Mouse (Mus musculus) embryonic facial prominence, embryonic 10.5 days (tissue): ENCODE data around the gene Gpc6. TPM values are rescaled to one million over a fixed set of nuclear protein-coding genes. Genes with fewer than 3 reads are reported as not detected.

Experiments
- DNase-seq: peaks from one replicate; pipeline ENCODE4 v3.0.0-alpha.2; 2017; ENCODE audit warnings: low spot score
- H3K27ac ChIP-seq: fragments of 300-500 bp; sonication (generic); replicated peaks from 2 replicates; pipeline ENCODE4 v1.5.1; 2016; ENCODE audit warnings: mild to moderate bottlenecking
- H3K27me3 ChIP-seq: fragments of 300-500 bp; sonication (generic); replicated peaks from 2 replicates; pipeline ENCODE4 v1.6.1; 2016; ENCODE audit warnings: low read depth, mild to moderate bottlenecking; ENCODE audit not compliant: poor library complexity, severe bottlenecking
- H3K36me3 ChIP-seq: fragments of 300-500 bp; sonication (generic); replicated peaks from 2 replicates; pipeline ENCODE4 v1.6.1; 2016; ENCODE audit warnings: mild to moderate bottlenecking, moderate library complexity
- H3K4me1 ChIP-seq: fragments of 300-500 bp; sonication (generic); 2 replicates; pipeline ENCODE4 v1.6.1; 2016
- H3K4me3 ChIP-seq: fragments of 300-500 bp; sonication (generic); 2 replicates; pipeline ENCODE4 v1.5.1; 2016; ENCODE audit warnings: mild to moderate bottlenecking, moderate library complexity
- H3K9me3 ChIP-seq: fragments of 300-500 bp; sonication (generic); 2 replicates; pipeline ENCODE4 v1.6.1; 2016; ENCODE audit warnings: mild to moderate bottlenecking
- WGBS: fragments of 180-500 bp; shearing (Covaris S2); methylation state at CpG from one replicate; pipeline ENCODE4 v1.1.7; 2016; 5-methylcytosine and 5-hydroxymethylcytosine counted together
- microRNA-seq: library from miRNA; unstranded; fragments of <30 nt; microRNA quantifications from one replicate; pipeline ENCODE4, GENCODE M21; 2017
- polyA plus RNA-seq: library from polyadenylated mRNA; unstranded; fragments of >200 nt; fragmentation: Nextera tagmentation; extraction: Ambion mirVana; gene quantifications from 2 replicates; pipeline ENCODE4 v1.2.1, GENCODE M21; 2016

Gene Gpc6
- polyA plus RNA-seq, 1 experiment from 2014 or later, result 41.4 TPM

GRCm38 (mm10) chr14:117990203-117990602 lies 1065.1 kb downstream of the Gpc6 start:
- DNase-seq, result no peak
- Histone ChIP-seq H3K27me3 (no peaks in the 10 kb centered on the region), H3K9me3 (no peaks in the 10 kb centered on the region), H3K4me1 (no peaks in the 10 kb centered on the region), H3K27ac (no peak overlapping the region), H3K4me3 (no peak overlapping the region), H3K36me3 (no peaks in the 10 kb centered on the region)
- WGBS, result 88% methylated on average over 8 of the region's 8 CpGs

GRCm38 (mm10) chr14:117992600-117993256 lies 1067.6 kb downstream of the Gpc6 start:
- H3K27ac ChIP-seq, result no peak overlapping the region
- no peak for DNase-seq
- no peaks in the 10 kb centered on the region for H3K4me1 ChIP-seq
- no peaks in the 10 kb centered on the region for H3K27me3 ChIP-seq
- no peak overlapping the region for H3K4me3 ChIP-seq
- no peaks in the 10 kb centered on the region for H3K9me3 ChIP-seq
- 79% methylated on average over 8 of the region's 8 CpGs for WGBS
- no peaks in the 10 kb centered on the region for H3K36me3 ChIP-seq

GRCm38 (mm10) chr14:117993845-117994244 lies 1068.7 kb downstream of the Gpc6 start:
- WGBS, result 88% methylated on average over 6 of the region's 6 CpGs
- Histone ChIP-seq H3K36me3 (no peaks in the 10 kb centered on the region), H3K27ac (no peak overlapping the region), H3K4me1 (no peaks in the 10 kb centered on the region), H3K9me3 (no peaks in the 10 kb centered on the region), H3K4me3 (no peak overlapping the region), H3K27me3 (peaks cover 4% of the 10 kb centered on the region)
- DNase-seq, result no peak

- Histone ChIP-seq H3K4me3 (no peak overlapping the region), H3K36me3 (no peaks in the 10 kb centered on the region), H3K9me3 (no peaks in the 10 kb centered on the region), H3K27ac (no peak overlapping the region), H3K27me3 (peaks cover 40% of the 10 kb centered on the region), H3K4me1 (peaks cover 21% of the 10 kb centered on the region)
- DNase-seq, result no peak
- WGBS, result 91% methylated on average over 10 of the region's 10 CpGs
Observed at GRCm38 (mm10) chr14:118004434-118004833, 1079.3 kb downstream of the Gpc6 start.

- peak; percentile 43 for DNase-seq
- Histone ChIP-seq H3K4me1 (peaks cover 15% of the 10 kb centered on the region), H3K36me3 (no peaks in the 10 kb centered on the region), H3K27ac (no peak overlapping the region), H3K27me3 (peaks cover 27% of the 10 kb centered on the region), H3K4me3 (no peak overlapping the region), H3K9me3 (no peaks in the 10 kb centered on the region)
- WGBS, result 34% methylated on average over 5 of the region's 5 CpGs
Observed at GRCm38 (mm10) chr14:118005697-118006096, 1080.6 kb downstream of the Gpc6 start.

- no peak overlapping the region for H3K27ac ChIP-seq
- H3K9me3 ChIP-seq, result no peaks in the 10 kb centered on the region
- DNase-seq, result no peak
- no peaks in the 10 kb centered on the region for H3K36me3 ChIP-seq
- no peak overlapping the region for H3K4me3 ChIP-seq
- no peaks in the 10 kb centered on the region; the same call in none of the 2 replicates for H3K27me3 ChIP-seq
- H3K4me1 ChIP-seq, result no peaks in the 10 kb centered on the region
- 84% methylated on average over 9 of the region's 9 CpGs for WGBS
Observed at GRCm38 (mm10) chr14:118009541-118009940, 1084.4 kb downstream of the Gpc6 start.

GRCm38 (mm10) chr14:118013237-118013636 lies 1088.1 kb downstream of the Gpc6 start:
- Histone ChIP-seq H3K27me3 (no peaks in the 10 kb centered on the region; the same call in 1 of the 2 replicates), H3K27ac (no peak overlapping the region), H3K4me1 (no peaks in the 10 kb centered on the region), H3K36me3 (no peaks in the 10 kb centered on the region), H3K4me3 (no peak overlapping the region), H3K9me3 (no peaks in the 10 kb centered on the region)
- WGBS, result 86% methylated on average over 8 of the region's 8 CpGs
- no peak for DNase-seq

GRCm38 (mm10) chr14:118019314-118019713 lies 1094.2 kb downstream of the Gpc6 start:
- DNase-seq, result no peak
- Histone ChIP-seq H3K27ac (no peak overlapping the region), H3K4me1 (no peaks in the 10 kb centered on the region), H3K36me3 (no peaks in the 10 kb centered on the region), H3K4me3 (no peak overlapping the region), H3K27me3 (no peaks in the 10 kb centered on the region; the same call in 1 of the 2 replicates), H3K9me3 (no peaks in the 10 kb centered on the region)
- WGBS, result 90% methylated on average over 5 of the region's 5 CpGs

GRCm38 (mm10) chr14:118021867-118022543 lies 1096.9 kb downstream of the Gpc6 start:
- Histone ChIP-seq H3K27me3 (no peaks in the 10 kb centered on the region), H3K36me3 (no peaks in the 10 kb centered on the region), H3K27ac (no peak overlapping the region), H3K4me1 (no peaks in the 10 kb centered on the region), H3K4me3 (no peak overlapping the region), H3K9me3 (no peaks in the 10 kb centered on the region)
- WGBS, result 85% methylated on average over 10 of the region's 10 CpGs
- DNase-seq, result no peak

Small RNA genes lying within 50 kb of the gene (microRNA-seq; reads per million reads assigned to microRNA genes)
- not detected for gene Mir6239
